Mouse (Mus musculus): ENCODE results near the gene Tti1. TPM values are rescaled to one million over a fixed set of nuclear protein-coding genes. Genes with fewer than 3 reads are reported as not detected.

Tti1 gene
- polyA plus RNA-seq, 1 experiment from 2014 or later = 16.4 TPM

- H3K4me1 ChIP-seq (ENCODE audit: control insufficient read depth, insufficient read depth, low read depth, low read length) = no peaks in the 10 kb centered on the region
- no peak overlapping the region for H3K4me3 ChIP-seq (ENCODE audit: low read length)
- WGBS = 100% methylated on average over 1 of the region's 1 CpGs
- no peak overlapping the region for H3K27ac ChIP-seq (ENCODE audit: low read depth, low read length)
- H3K27me3 ChIP-seq (replicated peaks; ENCODE audit: control insufficient read depth, insufficient read depth, low read length) = no peaks in the 10 kb centered on the region
- H3K9me3 ChIP-seq (ENCODE audit: control insufficient read depth, low read length) = no peaks in the 10 kb centered on the region
- no peak overlapping the region for H3K9ac ChIP-seq (ENCODE audit: low read depth, low read length)
- peaks cover 12% of the 10 kb centered on the region for H3K36me3 ChIP-seq (ENCODE audit: control insufficient read depth, insufficient read depth, low read length)
- H3K4me2 ChIP-seq (ENCODE audit: low read length) = no peak overlapping the region
- no peak for ATAC-seq
These were observed 20.5 kb upstream of the Tti1 start for GRCm38 (mm10) chr2:158048718-158049117.

GRCm38 (mm10) chr2:158047903-158048302 lies 19.7 kb upstream of the Tti1 start:
- Histone ChIP-seq H3K4me2 (ENCODE audit: low read length) (no peak overlapping the region), H3K9ac (ENCODE audit: low read depth, low read length) (no peak overlapping the region), H3K36me3 (ENCODE audit: control insufficient read depth, insufficient read depth, low read length) (peaks cover 16% of the 10 kb centered on the region), H3K4me3 (ENCODE audit: low read length) (no peak overlapping the region), H3K27me3 (replicated peaks; ENCODE audit: control insufficient read depth, insufficient read depth, low read length) (no peaks in the 10 kb centered on the region), H3K27ac (ENCODE audit: low read depth, low read length) (no peak overlapping the region), H3K9me3 (ENCODE audit: control insufficient read depth, low read length) (no peaks in the 10 kb centered on the region), H3K4me1 (ENCODE audit: control insufficient read depth, insufficient read depth, low read depth, low read length) (no peaks in the 10 kb centered on the region)
- no peak for ATAC-seq
- 83% methylated on average over 3 of the region's 3 CpGs for WGBS

- no peak overlapping the region for H3K4me3 ChIP-seq (ENCODE audit: low read length)
- WGBS = 81% methylated on average over 4 of the region's 4 CpGs
- no peak overlapping the region for H3K4me2 ChIP-seq (ENCODE audit: low read length)
- H3K27ac ChIP-seq (ENCODE audit: low read depth, low read length) = no peak overlapping the region
- ATAC-seq = no peak
- H3K27me3 ChIP-seq (replicated peaks; ENCODE audit: control insufficient read depth, insufficient read depth, low read length) = no peaks in the 10 kb centered on the region
- no peak overlapping the region for H3K9ac ChIP-seq (ENCODE audit: low read depth, low read length)
- H3K9me3 ChIP-seq (ENCODE audit: control insufficient read depth, low read length) = no peaks in the 10 kb centered on the region
- no peaks in the 10 kb centered on the region for H3K4me1 ChIP-seq (ENCODE audit: control insufficient read depth, insufficient read depth, low read depth, low read length)
- peaks cover 10% of the 10 kb centered on the region for H3K36me3 ChIP-seq (ENCODE audit: control insufficient read depth, insufficient read depth, low read length)
These were observed 18.0 kb upstream of the Tti1 start for GRCm38 (mm10) chr2:158046186-158046585.

GRCm38 (mm10) chr2:158043504-158043903 lies 15.3 kb upstream of the Tti1 start:
- ATAC-seq = no peak
- WGBS = 91% methylated on average over 8 of the region's 8 CpGs

GRCm38 (mm10) chr2:158040396-158040795 lies 12.2 kb upstream of the Tti1 start:
- no peak overlapping the region for H3K27ac ChIP-seq (ENCODE audit: low read depth, low read length)
- H3K4me2 ChIP-seq (ENCODE audit: low read length) = no peak overlapping the region
- no peaks in the 10 kb centered on the region for H3K4me1 ChIP-seq (ENCODE audit: control insufficient read depth, insufficient read depth, low read depth, low read length)
- WGBS = 86% methylated on average over 2 of the region's 2 CpGs
- no peak overlapping the region for H3K4me3 ChIP-seq (ENCODE audit: low read length)
- H3K36me3 ChIP-seq (ENCODE audit: control insufficient read depth, insufficient read depth, low read length) = peaks cover 6% of the 10 kb centered on the region; the same call in 1 of the 2 replicates
- no peaks in the 10 kb centered on the region for H3K27me3 ChIP-seq (replicated peaks; ENCODE audit: control insufficient read depth, insufficient read depth, low read length)
- H3K9ac ChIP-seq (ENCODE audit: low read depth, low read length) = no peak overlapping the region
- no peak for ATAC-seq
- no peaks in the 10 kb centered on the region for H3K9me3 ChIP-seq (ENCODE audit: control insufficient read depth, low read length)

More at GRCm38 (mm10) chr2:158043504-158043903, 15.3 kb upstream of the Tti1 start:
- Histone ChIP-seq H3K4me1 (ENCODE audit: control insufficient read depth, insufficient read depth, low read depth, low read length) (no peaks in the 10 kb centered on the region), H3K4me2 (ENCODE audit: low read length) (no peak overlapping the region), H3K4me3 (ENCODE audit: low read length) (no peak overlapping the region), H3K27me3 (replicated peaks; ENCODE audit: control insufficient read depth, insufficient read depth, low read length) (no peaks in the 10 kb centered on the region), H3K36me3 (ENCODE audit: control insufficient read depth, insufficient read depth, low read length) (peaks cover 7% of the 10 kb centered on the region; the same call in 1 of the 2 replicates), H3K27ac (ENCODE audit: low read depth, low read length) (no peak overlapping the region), H3K9ac (ENCODE audit: low read depth, low read length) (no peak overlapping the region), H3K9me3 (ENCODE audit: control insufficient read depth, low read length) (no peaks in the 10 kb centered on the region)

- peaks cover 6% of the 10 kb centered on the region; the same call in 1 of the 2 replicates for H3K36me3 ChIP-seq (ENCODE audit: control insufficient read depth, insufficient read depth, low read length)
- ATAC-seq = no peak
- H3K9me3 ChIP-seq (ENCODE audit: control insufficient read depth, low read length) = no peaks in the 10 kb centered on the region
- no peaks in the 10 kb centered on the region for H3K27me3 ChIP-seq (replicated peaks; ENCODE audit: control insufficient read depth, insufficient read depth, low read length)
- H3K4me1 ChIP-seq (ENCODE audit: control insufficient read depth, insufficient read depth, low read depth, low read length) = no peaks in the 10 kb centered on the region
- H3K4me2 ChIP-seq (ENCODE audit: low read length) = no peak overlapping the region
- H3K9ac ChIP-seq (ENCODE audit: low read depth, low read length) = no peak overlapping the region
- no peak overlapping the region for H3K27ac ChIP-seq (ENCODE audit: low read depth, low read length)
- WGBS = 86% methylated on average over 1 of the region's 1 CpGs
- no peak overlapping the region for H3K4me3 ChIP-seq (ENCODE audit: low read length)
These were observed 11.4 kb upstream of the Tti1 start for GRCm38 (mm10) chr2:158039662-158040061.

GRCm38 (mm10) chr2:158037571-158037970 lies 9.3 kb upstream of the Tti1 start:
- Histone ChIP-seq H3K27ac (ENCODE audit: low read depth, low read length) (no peak overlapping the region), H3K9me3 (ENCODE audit: control insufficient read depth, low read length) (no peaks in the 10 kb centered on the region), H3K4me1 (ENCODE audit: control insufficient read depth, insufficient read depth, low read depth, low read length) (no peaks in the 10 kb centered on the region), H3K4me2 (ENCODE audit: low read length) (no peak overlapping the region), H3K36me3 (ENCODE audit: control insufficient read depth, insufficient read depth, low read length) (peaks cover 2% of the 10 kb centered on the region; the same call in 1 of the 2 replicates), H3K4me3 (ENCODE audit: low read length) (no peak overlapping the region), H3K27me3 (replicated peaks; ENCODE audit: control insufficient read depth, insufficient read depth, low read length) (no peaks in the 10 kb centered on the region), H3K9ac (ENCODE audit: low read depth, low read length) (no peak overlapping the region)
- 93% methylated on average over 1 of the region's 1 CpGs for WGBS
- no peak for ATAC-seq

GRCm38 (mm10) chr2:158036953-158037352 lies 8.7 kb upstream of the Tti1 start:
- H3K9ac ChIP-seq (ENCODE audit: low read depth, low read length) = no peak overlapping the region
- no peak for ATAC-seq
- peaks cover 2% of the 10 kb centered on the region; the same call in 1 of the 2 replicates for H3K36me3 ChIP-seq (ENCODE audit: control insufficient read depth, insufficient read depth, low read length)
- no peaks in the 10 kb centered on the region for H3K4me1 ChIP-seq (ENCODE audit: control insufficient read depth, insufficient read depth, low read depth, low read length)
- no peaks in the 10 kb centered on the region for H3K27me3 ChIP-seq (replicated peaks; ENCODE audit: control insufficient read depth, insufficient read depth, low read length)
- no peak overlapping the region for H3K4me3 ChIP-seq (ENCODE audit: low read length)
- WGBS = 83% methylated on average over 7 of the region's 7 CpGs
- no peaks in the 10 kb centered on the region for H3K9me3 ChIP-seq (ENCODE audit: control insufficient read depth, low read length)
- H3K27ac ChIP-seq (ENCODE audit: low read depth, low read length) = no peak overlapping the region
- no peak overlapping the region for H3K4me2 ChIP-seq (ENCODE audit: low read length)

GRCm38 (mm10) chr2:158036408-158036807 lies 8.2 kb upstream of the Tti1 start:
- 89% methylated on average over 6 of the region's 6 CpGs for WGBS
- Histone ChIP-seq H3K4me1 (ENCODE audit: control insufficient read depth, insufficient read depth, low read depth, low read length) (peaks cover 3% of the 10 kb centered on the region), H3K27ac (ENCODE audit: low read depth, low read length) (no peak overlapping the region), H3K9me3 (ENCODE audit: control insufficient read depth, low read length) (no peaks in the 10 kb centered on the region), H3K27me3 (replicated peaks; ENCODE audit: control insufficient read depth, insufficient read depth, low read length) (no peaks in the 10 kb centered on the region), H3K4me3 (ENCODE audit: low read length) (no peak overlapping the region), H3K36me3 (ENCODE audit: control insufficient read depth, insufficient read depth, low read length) (peaks cover 2% of the 10 kb centered on the region; the same call in 1 of the 2 replicates), H3K4me2 (ENCODE audit: low read length) (no peak overlapping the region), H3K9ac (ENCODE audit: low read depth, low read length) (no peak overlapping the region)
- ATAC-seq = no peak

- Histone ChIP-seq H3K36me3 (ENCODE audit: control insufficient read depth, insufficient read depth, low read length) (peaks cover 2% of the 10 kb centered on the region; the same call in 1 of the 2 replicates), H3K9me3 (ENCODE audit: control insufficient read depth, low read length) (no peaks in the 10 kb centered on the region), H3K27me3 (replicated peaks; ENCODE audit: control insufficient read depth, insufficient read depth, low read length) (no peaks in the 10 kb centered on the region), H3K27ac (ENCODE audit: low read depth, low read length) (no peak overlapping the region), H3K4me3 (ENCODE audit: low read length) (no peak overlapping the region), H3K9ac (ENCODE audit: low read depth, low read length) (no peak overlapping the region), H3K4me1 (ENCODE audit: control insufficient read depth, insufficient read depth, low read depth, low read length) (peaks cover 9% of the 10 kb centered on the region), H3K4me2 (ENCODE audit: low read length) (no peak overlapping the region)
- WGBS = 92% methylated on average over 2 of the region's 2 CpGs
- no peak for ATAC-seq
These were observed 7.6 kb upstream of the Tti1 start for GRCm38 (mm10) chr2:158035813-158036212.

All from hindbrain, embryonic 16.5 days (tissue).